Mouse (Mus musculus): ENCODE measurements around the gene Apcs.

DNA sequence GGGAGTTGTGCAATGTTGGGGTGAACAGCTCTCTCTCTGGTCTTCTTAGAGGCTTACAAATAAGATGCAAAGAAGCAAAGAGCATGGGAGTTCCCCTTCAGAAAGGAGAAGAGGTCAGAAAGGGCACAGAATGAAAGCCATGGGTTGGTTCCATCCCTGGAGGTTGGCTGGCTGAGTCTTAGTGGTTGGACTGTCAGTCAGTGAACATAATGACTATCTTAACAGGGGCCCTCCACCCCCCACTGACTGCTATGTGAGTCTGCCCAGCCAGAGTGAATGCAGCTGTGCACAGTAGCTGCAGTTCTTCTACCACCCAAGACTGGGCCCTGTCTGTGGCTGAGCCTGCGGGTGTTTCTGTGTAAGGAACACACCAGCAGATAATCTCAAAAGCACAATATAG, 18.2 kb downstream of the Apcs start:
- TF ChIP-seq POLR2A (IDR thresholded peaks at IDR 0.05; ENCODE audit: control insufficient read depth in 1 of 2, insufficient read depth in 1 of 2, low read depth in 1 of 2, low read length in 2 of 2, poor library complexity in 1 of 2): no peak
- TF ChIP-seq MAX (IDR thresholded peaks at IDR 0.05; ENCODE audit: low read length): no peak
- no peak for TF ChIP-seq CTCF (IDR thresholded peaks at IDR 0.05 in 2 of 3, conservative IDR thresholded peaks at IDR 0.05 in 1 of 3; ENCODE audit: control insufficient read depth in 1 of 3, insufficient read depth in 1 of 3, low read depth in 2 of 3, low read length in 3 of 3, poor library complexity in 1 of 3, severe bottlenecking in 1 of 3)
- TF ChIP-seq POLR2AphosphoS2 (IDR thresholded peaks at IDR 0.05; ENCODE audit: low read length): no peak
- TF ChIP-seq EP300 (IDR thresholded peaks at IDR 0.05; ENCODE audit: low read depth in 1 of 2, low read length in 2 of 2): no peak
- TF ChIP-seq ZKSCAN1 (IDR thresholded peaks at IDR 0.05; ENCODE audit: low read depth, low read length): no peak
- TF ChIP-seq USF1 (IDR thresholded peaks at IDR 0.05; ENCODE audit: low read depth, low read length): no peak
- TF ChIP-seq ZC3H11A (IDR thresholded peaks at IDR 0.05; ENCODE audit: low read depth, low read length): no peak
- no peak for TF ChIP-seq MYC (IDR thresholded peaks at IDR 0.05; ENCODE audit: low read depth, low read length)
- TF ChIP-seq KAT2A (conservative IDR thresholded peaks at IDR 0.05; ENCODE audit: low read depth, low read length): no peak
- TF ChIP-seq E2F4 (IDR thresholded peaks at IDR 0.05; ENCODE audit: borderline replicate concordance, low read depth, low read length): no peak
- TF ChIP-seq SMC3 (IDR thresholded peaks at IDR 0.05; ENCODE audit: low read depth, low read length): no peak
- no peak for TF ChIP-seq CHD1 (IDR thresholded peaks at IDR 0.05; ENCODE audit: low read depth, low read length)
